Mouse (Mus musculus): ENCODE results near the gene Fam209. TPM values are rescaled to one million over a fixed set of nuclear protein-coding genes. Genes with fewer than 3 reads are reported as not detected.

Gene Fam209
- total RNA-seq, 2 experiments from 2014 or later = not detected

- no peak for DNase-seq (ENCODE audit: low spot score in 2 of 2)
- no peak overlapping the region for H3K4me3 ChIP-seq
- no peak overlapping the region for H3K27ac ChIP-seq
- TF ChIP-seq CTCF (conservative IDR thresholded peaks at IDR 0.05) = no peak
Observed at GRCm38 (mm10) chr2:172460647-172461046, 11.7 kb upstream of the Fam209 start.

- Histone ChIP-seq H3K4me3 (no peak overlapping the region), H3K27ac (no peak overlapping the region)
- DNase-seq (ENCODE audit: low spot score in 2 of 2) = no peak
- no peak for TF ChIP-seq CTCF (conservative IDR thresholded peaks at IDR 0.05)
Observed at GRCm38 (mm10) chr2:172462813-172463212, 9.5 kb upstream of the Fam209 start.

- no peak for DNase-seq (ENCODE audit: low spot score in 2 of 2)
- no peak for TF ChIP-seq CTCF (conservative IDR thresholded peaks at IDR 0.05)
- no peak overlapping the region for H3K27ac ChIP-seq
- H3K4me3 ChIP-seq = no peak overlapping the region
Observed at GRCm38 (mm10) chr2:172466427-172467132, 5.7 kb upstream of the Fam209 start.

GRCm38 (mm10) chr2:172467206-172467605 is 5.1 kb upstream of the Fam209 start:
- no peak for DNase-seq (ENCODE audit: low spot score in 2 of 2)
- Histone ChIP-seq H3K4me3 (no peak overlapping the region), H3K27ac (no peak overlapping the region)
- TF ChIP-seq CTCF (conservative IDR thresholded peaks at IDR 0.05) = no peak

- DNase-seq (ENCODE audit: low spot score in 2 of 2) = no peak
- TF ChIP-seq CTCF (conservative IDR thresholded peaks at IDR 0.05) = no peak
- no peak overlapping the region for H3K27ac ChIP-seq
- H3K4me3 ChIP-seq = no peak overlapping the region
Observed at GRCm38 (mm10) chr2:172468346-172468819, 3.9 kb upstream of the Fam209 start.

- no peak for DNase-seq (ENCODE audit: low spot score in 2 of 2)
- no peak for TF ChIP-seq CTCF (conservative IDR thresholded peaks at IDR 0.05)
- Histone ChIP-seq H3K4me3 (no peak overlapping the region), H3K27ac (no peak overlapping the region)
Observed at GRCm38 (mm10) chr2:172473591-172473990, 1.3 kb downstream of the Fam209 start.

GRCm38 (mm10) chr2:172474970-172475369 is 2.6 kb downstream of the Fam209 start:
- DNase-seq (ENCODE audit: low spot score in 2 of 2) = no peak
- Histone ChIP-seq H3K4me3 (no peak overlapping the region), H3K27ac (no peak overlapping the region)
- peak; percentile 63 for TF ChIP-seq CTCF (conservative IDR thresholded peaks at IDR 0.05)

- no peak for DNase-seq (ENCODE audit: low spot score in 2 of 2)
- H3K27ac ChIP-seq = no peak overlapping the region
- H3K4me3 ChIP-seq = no peak overlapping the region
- no peak for TF ChIP-seq CTCF (conservative IDR thresholded peaks at IDR 0.05)
Observed at GRCm38 (mm10) chr2:172476707-172477260, 4.5 kb downstream of the Fam209 start.

- no peak for DNase-seq (ENCODE audit: low spot score in 2 of 2)
- no peak overlapping the region for H3K4me3 ChIP-seq
- no peak for TF ChIP-seq CTCF (conservative IDR thresholded peaks at IDR 0.05)
- H3K27ac ChIP-seq = no peak overlapping the region
Observed at GRCm38 (mm10) chr2:172477350-172477749, 5.0 kb downstream of the Fam209 start.

GRCm38 (mm10) chr2:172477860-172478259 is 5.5 kb downstream of the Fam209 start:
- TF ChIP-seq CTCF (conservative IDR thresholded peaks at IDR 0.05) = peak; percentile 83
- no peak overlapping the region for H3K27ac ChIP-seq
- peak; percentile 47 to 70 for DNase-seq (ENCODE audit: low spot score in 2 of 2)
- H3K4me3 ChIP-seq = no peak overlapping the region

GRCm38 (mm10) chr2:172480296-172480695 is 8.0 kb downstream of the Fam209 start:
- no peak overlapping the region for H3K4me3 ChIP-seq
- DNase-seq (ENCODE audit: low spot score in 2 of 2) = no peak
- TF ChIP-seq CTCF (conservative IDR thresholded peaks at IDR 0.05) = no peak
- H3K27ac ChIP-seq = no peak overlapping the region

GRCm38 (mm10) chr2:172481654-172482385 is 9.5 kb downstream of the Fam209 start:
- no peak overlapping the region for H3K27ac ChIP-seq
- no peak overlapping the region for H3K4me3 ChIP-seq
- TF ChIP-seq CTCF (conservative IDR thresholded peaks at IDR 0.05) = no peak
- no peak for DNase-seq (ENCODE audit: low spot score in 2 of 2)

- peak in 1 of 2 experiments; percentile 42 for DNase-seq (ENCODE audit: low spot score in 2 of 2)
- no peak overlapping the region for H3K27ac ChIP-seq
- H3K4me3 ChIP-seq = no peak overlapping the region
- no peak for TF ChIP-seq CTCF (conservative IDR thresholded peaks at IDR 0.05)
Observed at GRCm38 (mm10) chr2:172483766-172484413, 11.6 kb downstream of the Fam209 start.

All from layer of hippocampus, adult 2 months (tissue).